Mouse (Mus musculus) ES-Bruce4 (cell line): ENCODE measurements around the gene Trp53inp2.

ENCODE experiments used
- CTCF ChIP-seq: IDR thresholded peaks from one replicate; pipeline ENCODE4 v1.8.1; 2011; ENCODE audit warnings: low read depth, low read length
- POLR2A ChIP-seq: IDR thresholded peaks from one replicate; pipeline ENCODE4 v1.8.1; 2011; ENCODE audit warnings: low read length; ENCODE audit not compliant: insufficient read depth

DNA sequence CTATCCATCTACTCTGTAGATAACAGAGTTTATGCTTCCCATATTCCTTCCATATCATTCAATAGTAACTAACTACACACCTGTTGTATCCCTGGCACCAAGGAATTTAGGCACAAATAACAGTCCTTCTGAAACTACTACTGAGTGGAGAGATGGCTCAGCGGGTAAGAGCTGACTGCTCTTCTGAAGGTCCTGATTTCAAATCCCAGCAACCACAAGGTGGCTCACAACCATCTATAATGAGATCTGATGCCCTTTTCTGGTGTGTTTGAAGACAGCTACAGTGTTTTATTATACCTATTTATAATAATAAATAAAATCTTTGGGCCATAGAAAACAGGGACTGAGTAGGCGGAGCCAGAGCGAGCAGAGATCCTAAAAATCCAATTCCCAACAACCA is 26.5 kb upstream of the Trp53inp2 start:
- TF ChIP-seq CTCF (no peak), POLR2A (no peak)
